Mouse (Mus musculus) yolk sac, embryonic 10.5 days (tissue): ENCODE results near the gene Prl8a6.

Experiments
- DNase-seq: peaks from one replicate; pipeline ENCODE4 v3.0.0-alpha.2; 2017; ENCODE audit warnings: low spot score

Gene Prl8a6

GRCm38 (mm10) chr13:27438588-27438987 lies at the start of gene Prl8a6:
Prl8a6 (minus strand) TSS chr13:27438688.
- DNase-seq, result no peak

GRCm38 (mm10) chr13:27433159-27433558 lies 5.3 kb downstream of the Prl8a6 start:
- DNase-seq, result no peak

GRCm38 (mm10) chr13:27413640-27414039 lies 24.8 kb downstream of the Prl8a6 start:
- no peak for DNase-seq

GRCm38 (mm10) chr13:27399061-27399724 lies 39.3 kb downstream of the Prl8a6 start:
- DNase-seq, result no peak

- DNase-seq, result no peak
These were observed 47.7 kb downstream of the Prl8a6 start, which contains the start of gene Prl2b1 for GRCm38 (mm10) chr13:27390746-27391145. Prl2b1 (minus strand) TSS chr13:27390846.
